Mouse (Mus musculus) forebrain, embryonic 12.5 days (tissue): ENCODE results near the gene Fgfr2. TPM values are rescaled to one million over a fixed set of nuclear protein-coding genes. Genes with fewer than 3 reads are reported as not detected.

Source experiments
- ATAC-seq: fragments of 200-750 bp; cut with Nextera tagmentation; 2 replicates; pipeline ENCODE4 v1.8.0; 2017; ENCODE audit warnings: moderate TSS enrichment; ENCODE audit not compliant: low FRiP score
- H3K27ac ChIP-seq: fragments of 300-500 bp; sonication (generic); 2 replicates; pipeline ENCODE4 v1.5.1; 2016; ENCODE audit warnings: mild to moderate bottlenecking
- H3K27me3 ChIP-seq: fragments of 300-500 bp; sonication (generic); 2 replicates; pipeline ENCODE4 v1.6.1; 2016; ENCODE audit warnings: mild to moderate bottlenecking
- H3K36me3 ChIP-seq: fragments of 300-500 bp; sonication (generic); replicated peaks from 2 replicates; pipeline ENCODE4 v1.6.1; 2016; ENCODE audit warnings: mild to moderate bottlenecking
- H3K4me1 ChIP-seq: fragments of 300-500 bp; sonication (generic); 2 replicates; pipeline ENCODE4 v1.6.1; 2016
- H3K4me2 ChIP-seq: fragments of 300-500 bp; sonication (generic); 2 replicates; pipeline ENCODE4 v1.6.1; 2016; ENCODE audit warnings: mild to moderate bottlenecking, moderate library complexity
- H3K4me3 ChIP-seq: fragments of 300-500 bp; sonication (generic); replicated peaks from 2 replicates; pipeline ENCODE4 v1.5.1; 2016; ENCODE audit warnings: mild to moderate bottlenecking
- H3K9ac ChIP-seq: fragments of 300-500 bp; sonication (generic); 2 replicates; pipeline ENCODE4 v1.6.1; 2016; ENCODE audit warnings: mild to moderate bottlenecking
- H3K9me3 ChIP-seq: fragments of 300-500 bp; sonication (generic); 2 replicates; pipeline ENCODE4 v1.6.1; 2016
- WGBS: fragments of 180-500 bp; shearing (Covaris S2); methylation state at CpG from one replicate; pipeline ENCODE4 v1.1.7; 2016; 5-methylcytosine and 5-hydroxymethylcytosine counted together
- microRNA-seq: library from miRNA; unstranded; fragments of <30 nt; microRNA quantifications from one replicate; pipeline ENCODE4, GENCODE M21; 2017
- polyA plus RNA-seq: library from polyadenylated mRNA; unstranded; fragments of >200 nt; fragmentation: Nextera tagmentation; extraction: Ambion mirVana; gene quantifications from 2 replicates; pipeline ENCODE4 v1.2.1, GENCODE M21; 2016

The Fgfr2 gene
- polyA plus RNA-seq, 1 experiment from 2014 or later = 89.6 TPM

DNA sequence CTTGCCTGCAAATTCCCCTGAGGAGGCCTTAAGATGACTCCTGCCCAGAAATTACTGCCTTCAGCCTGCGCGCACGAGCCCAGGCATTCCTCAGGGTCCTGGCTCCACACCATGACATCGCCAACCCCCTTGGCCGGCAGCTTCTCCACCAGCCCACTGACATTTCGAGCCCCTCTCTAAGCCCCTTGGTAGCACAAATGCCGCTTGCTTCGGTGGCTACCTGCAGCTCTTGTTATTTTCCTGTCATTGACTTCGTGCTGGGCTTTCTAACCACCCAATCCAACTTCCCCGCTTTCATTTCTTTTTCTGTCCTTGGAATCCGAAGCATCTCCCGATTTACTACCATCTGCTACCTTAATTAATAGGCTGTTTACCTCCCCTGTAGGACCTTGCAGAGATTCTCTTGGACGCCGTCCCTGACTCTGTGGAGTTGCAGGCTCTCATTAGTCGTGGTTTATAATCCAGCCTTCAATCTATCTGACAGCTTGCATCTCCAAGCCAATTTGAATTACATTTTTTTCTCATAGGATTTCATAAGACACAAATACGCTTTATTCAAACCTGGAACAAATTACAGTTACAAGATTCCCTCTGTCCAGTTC is 2993.7 kb downstream of the Fgfr2 start:
- Histone ChIP-seq H3K4me3 (no peak overlapping the region), H3K4me1 (peaks cover 8% of the 10 kb centered on the region), H3K27me3 (no peaks in the 10 kb centered on the region), H3K4me2 (peak overlapping the region; percentile 31), H3K9me3 (no peaks in the 10 kb centered on the region), H3K9ac (peak overlapping the region; percentile 21; the same call in 1 of the 2 replicates), H3K27ac (0 out of 2 replicates have a peak overlapping the region, but pooled peaks have one; percentile 42), H3K36me3 (no peaks in the 10 kb centered on the region)
- WGBS = 22% methylated on average over 16 of the region's 16 CpGs
- peak; percentile 33; the same call in 1 of the 2 replicates for ATAC-seq

DNA sequence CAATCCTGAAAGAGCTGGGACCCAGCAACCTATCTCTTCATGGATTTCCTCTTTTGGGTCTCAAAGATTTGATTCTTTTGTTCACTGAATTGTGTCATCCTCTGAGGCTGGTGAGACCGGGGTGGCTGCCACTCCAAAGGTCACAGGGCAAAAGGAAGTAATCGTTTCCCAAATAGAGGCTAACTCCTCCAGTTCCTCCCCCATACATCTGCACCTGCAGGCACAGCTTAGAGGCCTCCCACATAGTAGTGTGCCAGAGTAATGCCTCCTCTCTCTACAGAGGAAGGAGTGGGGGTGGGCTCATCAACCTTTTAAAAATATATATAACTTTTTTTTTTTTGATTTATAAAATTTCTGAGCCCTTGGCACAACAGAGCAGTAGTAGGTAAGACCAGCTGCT is 3001.6 kb downstream of the Fgfr2 start:
- Histone ChIP-seq H3K4me2 (no peak overlapping the region), H3K36me3 (no peaks in the 10 kb centered on the region), H3K27me3 (peaks cover 9% of the 10 kb centered on the region; the same call in 1 of the 2 replicates), H3K9me3 (no peaks in the 10 kb centered on the region), H3K27ac (no peak overlapping the region), H3K9ac (no peak overlapping the region), H3K4me3 (no peak overlapping the region), H3K4me1 (peaks cover 25% of the 10 kb centered on the region)
- 10% methylated on average over 2 of the region's 2 CpGs for WGBS
- ATAC-seq = no peak

DNA sequence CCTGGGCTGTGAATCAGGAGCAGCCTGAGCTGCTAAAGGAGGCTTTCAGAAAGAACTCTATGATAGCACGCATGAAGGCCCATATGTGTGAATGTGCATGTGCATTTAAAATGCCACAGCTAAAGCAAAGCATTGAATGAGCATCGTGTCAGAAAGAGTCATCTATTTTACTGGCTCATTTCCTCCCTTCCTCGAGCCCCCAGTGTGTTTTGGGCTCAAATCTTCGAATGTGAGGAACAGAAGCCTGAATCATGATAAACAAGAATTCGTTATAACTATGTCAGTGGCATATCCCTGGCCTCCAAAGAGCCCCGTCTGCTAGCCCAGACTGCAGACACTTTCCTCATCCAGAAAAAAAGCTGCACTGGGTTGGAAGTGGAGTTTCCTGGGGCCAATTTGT is 3003.7 kb downstream of the Fgfr2 start:
- ATAC-seq = no peak

DNA sequence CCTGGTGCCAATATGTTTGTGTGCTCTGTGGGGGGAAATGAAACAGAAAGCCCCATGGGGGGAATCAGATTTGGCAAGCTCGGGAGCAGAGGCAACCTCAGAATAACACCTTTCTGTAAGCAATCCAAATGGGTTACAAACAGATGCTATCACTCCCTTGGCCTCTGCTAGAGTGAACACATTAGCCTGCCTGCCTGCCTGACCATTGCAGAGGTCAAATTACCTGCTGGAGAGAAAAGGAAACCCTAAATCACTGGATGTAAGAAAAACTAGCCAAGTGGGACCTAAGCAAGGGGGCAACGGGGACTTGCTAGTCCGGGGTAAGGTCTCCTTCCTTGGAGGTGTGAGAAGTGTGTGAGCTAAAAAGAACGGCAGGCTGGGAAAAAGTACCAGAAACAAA is 3004.4 kb downstream of the Fgfr2 start:
- 50% methylated on average over 4 of the region's 4 CpGs for WGBS
- Histone ChIP-seq H3K9ac (no peak overlapping the region), H3K4me3 (no peak overlapping the region), H3K27ac (no peak overlapping the region), H3K27me3 (peaks cover 9% of the 10 kb centered on the region; the same call in 1 of the 2 replicates), H3K4me1 (peaks cover 25% of the 10 kb centered on the region), H3K9me3 (no peaks in the 10 kb centered on the region), H3K36me3 (no peaks in the 10 kb centered on the region), H3K4me2 (no peak overlapping the region)
- no peak for ATAC-seq

More for the DNA sequence above, 3003.7 kb downstream of the Fgfr2 start:
- Histone ChIP-seq H3K4me3 (no peak overlapping the region), H3K27me3 (peaks cover 9% of the 10 kb centered on the region; the same call in 1 of the 2 replicates), H3K9me3 (no peaks in the 10 kb centered on the region), H3K4me2 (no peak overlapping the region), H3K27ac (no peak overlapping the region), H3K4me1 (peaks cover 25% of the 10 kb centered on the region), H3K9ac (no peak overlapping the region), H3K36me3 (no peaks in the 10 kb centered on the region)
- WGBS = 65% methylated on average over 6 of the region's 6 CpGs

DNA sequence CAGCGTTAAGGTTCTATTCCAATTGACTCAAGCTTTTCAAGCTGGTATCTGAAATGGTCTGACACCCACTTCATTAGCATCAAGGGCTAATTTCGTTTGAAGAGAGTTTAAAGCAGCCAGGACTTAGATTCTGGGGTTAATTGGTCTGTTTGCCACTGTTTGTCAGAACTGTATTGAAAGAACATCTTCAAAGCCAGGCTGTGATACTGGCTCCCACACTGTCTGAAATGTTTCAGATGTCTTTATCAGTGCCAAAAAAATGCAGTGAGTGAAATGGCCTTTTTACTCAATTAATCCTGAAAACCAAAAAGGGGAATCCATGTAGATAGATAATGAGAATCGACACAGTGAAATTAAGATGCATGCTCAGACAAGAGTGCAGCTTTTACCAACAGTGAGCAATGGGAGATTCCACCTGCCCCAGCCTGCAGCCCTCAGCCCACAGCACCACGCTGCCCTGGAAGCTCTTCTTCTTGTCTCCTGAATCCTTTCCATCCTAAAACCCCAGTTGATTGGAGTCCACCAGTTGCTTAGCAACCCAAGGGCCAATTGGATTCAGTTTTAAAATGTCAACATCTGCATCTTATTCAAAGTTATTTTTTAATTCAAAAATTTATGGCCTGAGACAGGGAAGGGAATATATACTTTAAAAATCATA is 3005.6 kb downstream of the Fgfr2 start:
- Histone ChIP-seq H3K9ac (no peak overlapping the region), H3K4me3 (no peak overlapping the region), H3K9me3 (no peaks in the 10 kb centered on the region), H3K4me2 (no peak overlapping the region), H3K4me1 (peaks cover 25% of the 10 kb centered on the region), H3K27me3 (peaks cover 9% of the 10 kb centered on the region; the same call in 1 of the 2 replicates), H3K27ac (peak overlapping the region; percentile 50; the same call in 1 of the 2 replicates), H3K36me3 (no peaks in the 10 kb centered on the region)
- peak; percentile 64; the same call in 1 of the 2 replicates for ATAC-seq
- 8% methylated on average over 4 of the region's 4 CpGs for WGBS

DNA sequence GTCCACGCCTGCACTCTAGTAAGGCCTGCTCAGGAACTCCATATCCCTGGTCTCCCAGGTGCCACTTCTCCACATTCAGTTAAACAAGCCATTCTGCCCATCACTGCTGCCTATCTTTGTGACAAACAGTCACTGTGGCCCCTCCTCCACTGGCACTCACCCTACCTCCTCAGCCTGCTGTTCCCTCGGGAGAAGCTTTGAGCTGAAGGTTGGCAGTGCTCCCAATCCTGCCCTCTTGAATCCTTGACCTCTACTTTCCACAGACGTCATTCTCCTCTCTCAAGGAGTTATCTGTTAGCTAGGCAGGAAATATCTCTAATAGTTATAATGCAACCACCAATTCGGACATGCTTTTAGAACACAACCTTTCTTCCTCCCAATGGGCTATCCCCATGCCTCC is 3008.7 kb downstream of the Fgfr2 start:
- 83% methylated on average over 4 of the region's 4 CpGs for WGBS
- no peak overlapping the region for H3K4me3 ChIP-seq
- no peak for ATAC-seq

More for the DNA sequence above, 3008.7 kb downstream of the Fgfr2 start:
- H3K4me2 ChIP-seq = no peak overlapping the region
- no peaks in the 10 kb centered on the region for H3K36me3 ChIP-seq
- H3K27ac ChIP-seq = no peak overlapping the region
- peaks cover 9% of the 10 kb centered on the region; the same call in 1 of the 2 replicates for H3K27me3 ChIP-seq
- H3K9me3 ChIP-seq = no peaks in the 10 kb centered on the region
- no peak overlapping the region for H3K9ac ChIP-seq
- peaks cover 24% of the 10 kb centered on the region for H3K4me1 ChIP-seq

Small RNAs within 50 kb of the gene (microRNA-seq; reads per million reads assigned to microRNA genes)
- gene Mir7061 = not detected

Other genes with a start within 250 kb of the Fgfr2 start
- gene Zranb1, start 192.2 kb downstream of the Fgfr2 start, polyA plus RNA-seq = 18.5 and 20.1 TPM in 2 replicates
- gene Ctbp2, start 1.0 kb upstream of the Fgfr2 start, polyA plus RNA-seq = 133 and 141 TPM in 2 replicates